Mouse (Mus musculus): Measurements from ENCODE around the gene Hs3st2. TPM values are rescaled to one million over a fixed set of nuclear protein-coding genes. Genes with fewer than 3 reads are reported as not detected.

Gene Hs3st2
- total RNA-seq, 2 experiments from 2014 or later, result 51.9 to 53.4 TPM

DNA sequence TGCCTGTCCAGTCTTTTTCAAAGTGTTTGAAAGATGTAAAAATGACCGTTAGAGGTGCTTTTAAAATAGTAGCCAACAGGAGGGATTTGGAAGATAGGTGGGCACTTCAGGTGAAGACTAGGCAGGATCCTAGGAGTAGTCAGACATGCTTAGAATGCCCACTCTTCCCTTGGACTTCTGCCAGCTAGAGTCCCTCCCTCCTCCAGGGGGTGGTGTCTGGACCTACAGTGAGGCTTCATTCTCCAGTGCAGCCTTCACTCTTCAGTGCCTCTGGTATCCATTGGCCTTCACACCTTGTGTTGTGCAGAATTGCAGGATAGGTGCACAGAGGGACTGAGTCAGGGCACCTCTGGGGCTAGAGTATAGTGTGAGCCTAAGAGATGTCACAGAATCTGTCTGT lies 2.2 kb downstream of the Hs3st2 start:
- H3K4me3 ChIP-seq, result peak overlapping the region; percentile 60
- TF ChIP-seq CTCF (IDR thresholded peaks at IDR 0.05), result peak; percentile 27
- DNase-seq (ENCODE audit: extremely low spot score in 1 of 2, low spot score in 2 of 2), result no peak
- intact Hi-C loops (cut with DNase I), result loop anchor here (2.0 to 10.0 kb wide), 4 partner anchors 95 to 571 kb away; no protein-coding TSS in a partner anchor
- H3K27ac ChIP-seq, result peak overlapping the region; percentile 76; the same call in 1 of the 2 replicates

DNA sequence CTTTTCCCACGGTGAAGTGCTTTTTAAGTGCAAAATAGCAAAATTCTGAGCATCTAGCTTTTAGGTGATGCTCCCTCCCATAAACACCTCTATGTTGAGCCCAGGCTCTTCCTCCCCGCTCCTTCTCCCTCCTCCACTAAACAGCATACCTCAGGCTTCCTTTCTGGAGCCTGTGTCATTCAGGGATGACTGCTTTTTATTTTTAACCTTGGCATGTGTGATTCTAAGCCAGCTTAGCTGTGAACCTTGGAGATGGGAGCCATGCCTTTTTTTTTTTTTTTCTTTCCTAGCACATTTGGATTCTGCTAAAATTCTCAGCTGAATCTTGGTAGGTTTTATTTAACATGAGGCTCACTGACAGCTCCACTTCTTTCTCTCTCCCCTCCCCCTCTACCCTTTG lies 3.2 kb downstream of the Hs3st2 start:
- DNase-seq (ENCODE audit: extremely low spot score in 1 of 2, low spot score in 2 of 2), result no peak
- no peak for TF ChIP-seq CTCF (IDR thresholded peaks at IDR 0.05)
- intact Hi-C loops (cut with DNase I), result loop anchor here (2.0 to 10.0 kb wide), 4 partner anchors 94 to 570 kb away; no protein-coding TSS in a partner anchor
- Histone ChIP-seq H3K27ac (peak overlapping the region; percentile 58), H3K4me3 (peak overlapping the region; percentile 60)

DNA sequence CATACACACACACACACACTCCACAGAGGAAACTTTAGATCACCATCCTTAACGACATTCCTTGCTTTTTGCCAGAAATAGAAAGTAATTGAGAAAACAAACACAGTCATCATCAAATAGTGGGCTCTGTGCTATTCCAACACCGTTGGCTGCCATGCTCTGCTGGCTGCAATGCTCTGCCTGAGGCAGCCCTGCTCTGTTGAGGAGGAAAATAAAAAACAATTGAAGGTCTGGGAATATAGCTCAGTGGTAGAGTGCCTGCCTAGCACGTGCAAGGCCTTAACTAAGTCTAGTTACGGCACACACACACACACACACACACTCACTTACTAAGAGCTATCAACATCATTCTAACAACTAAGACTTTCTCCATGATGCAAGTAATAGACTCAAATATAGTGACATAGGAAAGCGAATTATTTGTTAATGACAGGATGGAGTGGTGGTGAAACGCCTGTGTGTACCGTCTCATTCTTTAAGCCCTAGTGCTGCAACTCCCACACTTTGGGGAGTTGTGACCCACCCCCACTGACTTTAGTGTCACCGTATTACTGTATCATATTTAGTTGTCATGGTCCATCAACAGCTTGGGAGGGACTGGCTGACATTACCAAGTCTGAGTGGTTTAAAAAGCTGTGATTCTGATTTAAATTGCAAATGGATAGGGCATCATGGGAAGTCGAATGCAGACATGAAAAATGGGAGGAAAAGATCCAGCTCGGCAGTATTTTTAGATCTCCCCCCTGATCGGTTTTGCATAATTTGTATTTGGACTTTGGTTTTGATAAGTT lies 19.3 kb downstream of the Hs3st2 start:
- no peak for TF ChIP-seq CTCF (IDR thresholded peaks at IDR 0.05)
- Histone ChIP-seq H3K27ac (no peak overlapping the region), H3K4me3 (no peak overlapping the region)
- DNase-seq (ENCODE audit: extremely low spot score in 1 of 2, low spot score in 2 of 2), result no peak
- intact Hi-C loops (cut with DNase I), result no loop called here

GRCm38 (mm10) chr7:121411507-121411898 lies 19.8 kb downstream of the Hs3st2 start:
- DNase-seq (ENCODE audit: extremely low spot score in 1 of 2, low spot score in 2 of 2), result no peak
- Histone ChIP-seq H3K4me3 (no peak overlapping the region), H3K27ac (no peak overlapping the region)
- intact Hi-C loops (cut with DNase I), result no loop called here
- no peak for TF ChIP-seq CTCF (IDR thresholded peaks at IDR 0.05)

- intact Hi-C loops (cut with DNase I), result no loop called here
- no peak for TF ChIP-seq CTCF (IDR thresholded peaks at IDR 0.05)
- Histone ChIP-seq H3K27ac (no peak overlapping the region), H3K4me3 (no peak overlapping the region)
- no peak for DNase-seq (ENCODE audit: extremely low spot score in 1 of 2, low spot score in 2 of 2)
Measured at GRCm38 (mm10) chr7:121436884-121437283, 45.2 kb downstream of the Hs3st2 start.

GRCm38 (mm10) chr7:121441186-121441585 lies 49.5 kb downstream of the Hs3st2 start:
- H3K4me3 ChIP-seq, result no peak overlapping the region
- no peak for TF ChIP-seq CTCF (IDR thresholded peaks at IDR 0.05)
- H3K27ac ChIP-seq, result no peak overlapping the region
- DNase-seq (ENCODE audit: extremely low spot score in 1 of 2, low spot score in 2 of 2), result no peak
- intact Hi-C loops (cut with DNase I), result no loop called here

- Histone ChIP-seq H3K27ac (no peak overlapping the region), H3K4me3 (no peak overlapping the region)
- intact Hi-C loops (cut with DNase I), result no loop called here
- no peak for DNase-seq (ENCODE audit: extremely low spot score in 1 of 2, low spot score in 2 of 2)
- TF ChIP-seq CTCF (IDR thresholded peaks at IDR 0.05), result no peak; the same call in 1 of the 2 replicates
Measured at GRCm38 (mm10) chr7:121444336-121444735, 52.7 kb downstream of the Hs3st2 start.

- no peak for DNase-seq (ENCODE audit: extremely low spot score in 1 of 2, low spot score in 2 of 2)
Measured at GRCm38 (mm10) chr7:121446281-121446680, 54.6 kb downstream of the Hs3st2 start.

DNA sequence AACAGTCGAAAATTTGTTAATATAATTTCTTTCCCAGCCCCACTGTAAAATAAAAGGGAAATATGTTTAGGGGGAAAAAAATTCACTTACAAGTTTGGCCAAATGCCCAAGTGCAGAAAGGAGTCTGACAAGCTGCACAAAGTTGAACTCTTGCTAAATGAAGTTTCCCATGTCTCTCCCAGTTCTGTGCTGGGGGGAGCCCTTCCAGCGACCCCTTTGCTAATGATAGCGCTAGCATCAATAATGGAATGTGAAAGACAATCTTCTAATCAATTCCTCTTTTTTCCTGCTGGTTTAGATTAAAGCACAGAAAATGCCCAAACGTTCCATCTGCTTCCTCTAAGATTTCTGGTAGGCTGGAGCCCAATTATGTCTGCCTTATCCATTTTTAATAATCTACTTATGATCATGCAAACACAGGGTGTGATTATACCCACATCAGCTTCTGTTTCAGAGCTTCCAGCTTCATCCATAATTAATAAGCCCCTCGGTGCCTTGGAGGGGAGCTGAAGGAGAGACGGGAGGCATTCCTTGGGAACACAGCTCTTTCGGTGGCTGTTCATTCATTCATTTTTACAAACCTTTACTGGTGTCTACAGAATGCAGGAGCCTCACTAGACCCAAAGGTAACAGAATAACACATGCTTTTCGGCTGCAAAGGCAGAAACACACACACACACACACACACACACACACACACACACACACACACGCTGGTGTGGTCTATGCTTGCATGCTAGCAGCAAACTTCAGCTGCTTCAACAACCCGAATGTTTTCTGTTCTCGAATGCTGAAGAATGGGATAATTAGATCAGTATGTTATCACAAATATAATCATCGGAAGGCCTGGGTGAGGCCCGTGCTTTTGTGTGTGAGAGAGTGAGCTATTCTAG lies 59.5 kb downstream of the Hs3st2 start:
- no peak for DNase-seq (ENCODE audit: extremely low spot score in 1 of 2, low spot score in 2 of 2)
- no peak overlapping the region for H3K4me3 ChIP-seq
- intact Hi-C loops (cut with DNase I), result no loop called here
- no peak for TF ChIP-seq CTCF (IDR thresholded peaks at IDR 0.05)
- no peak overlapping the region for H3K27ac ChIP-seq

More at GRCm38 (mm10) chr7:121446281-121446680, 54.6 kb downstream of the Hs3st2 start:
- intact Hi-C loops (cut with DNase I), result no loop called here
- Histone ChIP-seq H3K27ac (no peak overlapping the region), H3K4me3 (no peak overlapping the region)
- TF ChIP-seq CTCF (IDR thresholded peaks at IDR 0.05), result no peak

GRCm38 (mm10) chr7:121456716-121457115 lies 65.1 kb downstream of the Hs3st2 start:
- no peak overlapping the region for H3K4me3 ChIP-seq
- H3K27ac ChIP-seq, result no peak overlapping the region
- TF ChIP-seq CTCF (IDR thresholded peaks at IDR 0.05), result no peak; the same call in 1 of the 2 replicates
- intact Hi-C loops (cut with DNase I), result no loop called here
- DNase-seq (ENCODE audit: extremely low spot score in 1 of 2, low spot score in 2 of 2), result no peak

GRCm38 (mm10) chr7:121458075-121458474 lies 66.4 kb downstream of the Hs3st2 start:
- H3K27ac ChIP-seq, result no peak overlapping the region
- no peak overlapping the region for H3K4me3 ChIP-seq
- intact Hi-C loops (cut with DNase I), result no loop called here
- no peak for DNase-seq (ENCODE audit: extremely low spot score in 1 of 2, low spot score in 2 of 2)
- TF ChIP-seq CTCF (IDR thresholded peaks at IDR 0.05), result no peak

- TF ChIP-seq CTCF (IDR thresholded peaks at IDR 0.05), result no peak
- intact Hi-C loops (cut with DNase I), result no loop called here
- Histone ChIP-seq H3K27ac (no peak overlapping the region), H3K4me3 (no peak overlapping the region)
- DNase-seq (ENCODE audit: extremely low spot score in 1 of 2, low spot score in 2 of 2), result no peak
Measured at GRCm38 (mm10) chr7:121460626-121461025, 69.0 kb downstream of the Hs3st2 start.

Data from left cerebral cortex, adult 2 months (tissue).